Mouse (Mus musculus) liver, embryonic 14.5 days (tissue): Measurements from ENCODE around the gene Insrr.

Experiments used
- CTCF ChIP-seq: IDR thresholded peaks from 2 replicates; pipeline ENCODE4 v1.5.1; 2016; ENCODE audit warnings: antibody characterized with exemption, low read depth, control low read depth
- EP300 ChIP-seq: IDR thresholded peaks from 2 replicates; pipeline ENCODE4 v1.6.1; 2016; ENCODE audit warnings: antibody characterized with exemption, low read depth

DNA sequence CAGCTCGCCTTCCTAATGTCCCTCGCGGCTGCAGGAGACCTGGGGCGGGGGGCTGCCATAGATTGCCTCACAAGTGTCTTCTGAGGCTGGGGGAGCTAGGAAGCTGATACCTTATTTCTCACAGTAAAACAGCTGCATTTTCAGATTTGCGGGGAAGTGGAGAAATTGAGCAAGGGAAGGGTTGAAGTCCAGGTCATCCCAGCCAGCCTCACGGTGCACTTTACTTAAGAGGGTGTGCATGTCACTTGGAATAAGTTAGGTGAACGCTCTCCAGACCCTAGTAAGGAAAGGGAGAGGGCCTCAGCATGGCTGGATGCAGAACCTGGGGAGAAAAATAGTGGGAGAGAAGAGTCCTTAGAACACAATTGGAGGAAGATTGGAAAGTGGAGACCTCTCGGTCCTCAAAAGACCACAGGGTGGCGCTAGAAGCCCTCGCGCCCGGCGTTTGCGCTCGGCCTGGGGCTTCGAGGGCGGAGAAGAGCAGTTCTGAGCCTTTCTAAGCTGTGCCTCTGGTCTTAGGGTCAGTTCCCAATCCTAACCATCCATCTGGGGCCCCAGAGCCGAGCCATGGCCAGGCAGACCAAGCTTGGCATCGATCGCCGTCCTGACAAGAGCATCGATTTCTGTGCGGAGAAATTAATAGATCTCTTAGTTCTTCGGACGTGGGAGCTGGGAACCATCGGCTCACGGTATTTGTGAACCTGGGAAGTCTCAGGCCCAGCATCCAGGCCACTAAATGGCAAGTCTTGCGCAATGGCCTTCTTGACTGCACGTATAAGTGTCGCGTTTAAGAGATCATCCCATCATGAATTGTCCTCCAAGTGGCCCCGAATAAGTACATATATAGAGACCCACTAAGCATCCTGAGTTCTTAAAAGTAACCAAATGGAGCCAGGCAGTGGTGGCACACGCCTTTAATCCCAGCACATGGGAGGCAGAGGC lies 1.1 kb upstream of the Insrr start:
- TF ChIP-seq CTCF (peak; percentile 75), EP300 (no peak)
